Mouse (Mus musculus) limb, embryonic 14.5 days (tissue): ENCODE data around the gene Coq10a. TPM values are rescaled to one million over a fixed set of nuclear protein-coding genes. Genes with fewer than 3 reads are reported as not detected.

Experiments
- ATAC-seq: fragments of 200-750 bp; cut with Nextera tagmentation; 2 replicates; pipeline ENCODE4 v1.8.0; 2017; ENCODE audit warnings: low read depth, moderate number of reproducible peaks, moderate TSS enrichment; ENCODE audit not compliant: low FRiP score
- DNase-seq: peaks from one replicate; pipeline ENCODE4 v3.0.0-alpha.2; 2015; ENCODE audit warnings: low spot score
- H3K27ac ChIP-seq: fragments of 300-500 bp; sonication (generic); replicated peaks from 2 replicates; pipeline ENCODE4 v1.5.1; 2014; ENCODE audit warnings: low read depth, mild to moderate bottlenecking, low read length, moderate library complexity, mixed read lengths
- H3K27me3 ChIP-seq: fragments of 300-500 bp; sonication (generic); 2 replicates; pipeline ENCODE4 v1.6.1; 2014; ENCODE audit warnings: low read length, mixed read lengths; ENCODE audit not compliant: control insufficient read depth, insufficient read depth
- H3K36me3 ChIP-seq: fragments of 300-500 bp; sonication (generic); 2 replicates; pipeline ENCODE4 v1.6.1; 2014; ENCODE audit warnings: mild to moderate bottlenecking, low read length, moderate library complexity, mixed read lengths; ENCODE audit not compliant: control insufficient read depth, insufficient read depth
- H3K4me1 ChIP-seq: fragments of 300-500 bp; sonication (generic); 2 replicates; pipeline ENCODE4 v1.6.1; 2014; ENCODE audit warnings: antibody characterized with exemption, low read length, mixed read lengths; ENCODE audit not compliant: control insufficient read depth, insufficient read depth
- H3K4me2 ChIP-seq: fragments of 300-500 bp; sonication (generic); replicated peaks from 2 replicates; pipeline ENCODE4 v1.6.1; 2014; ENCODE audit warnings: low read depth, mild to moderate bottlenecking, low read length, moderate library complexity; ENCODE audit not compliant: severe bottlenecking
- H3K4me3 ChIP-seq: fragments of 300-500 bp; sonication (generic); replicated peaks from 2 replicates; pipeline ENCODE4 v1.5.1; 2014; ENCODE audit warnings: low read length
- H3K9ac ChIP-seq: fragments of 300-500 bp; sonication (generic); 2 replicates; pipeline ENCODE4 v1.6.1; 2014; ENCODE audit warnings: mild to moderate bottlenecking, low read depth, low read length, moderate library complexity; ENCODE audit not compliant: severe bottlenecking
- H3K9me3 ChIP-seq: fragments of 300-500 bp; sonication (generic); 2 replicates; pipeline ENCODE4 v1.6.1; 2016; ENCODE audit warnings: low read length; ENCODE audit not compliant: control insufficient read depth
- POLR2A ChIP-seq: fragments of 200-500 bp; IDR thresholded peaks from 2 replicates; pipeline ENCODE4 v1.8.0; 2012; ENCODE audit warnings: inconsistent platforms, mild to moderate bottlenecking, moderate library complexity, borderline replicate concordance; ENCODE audit not compliant: insufficient read depth, insufficient read length; ENCODE audit errors: extremely low read depth
- WGBS: fragments of 180-500 bp; shearing (Covaris S2); extraction: QIAGEN DNeasy Blood & Tissue Kit; methylation state at CpG from one replicate; pipeline ENCODE4 v1.1.7; 2014; 5-methylcytosine and 5-hydroxymethylcytosine counted together
- polyA plus RNA-seq, 2 experiments: library from polyadenylated mRNA; depleted of rRNA in 1 of 2; stranded (reverse) in 1 of 2; unstranded in 1 of 2; fragments of >200 nt; fragmentation: Nextera tagmentation in 1 of 2; extraction: Ambion mirVana in 1 of 2; gene quantifications; 2 replicates each; pipeline versions ENCODE4 v1.2.1 to v1.2.3; 2012 to 2014

The Coq10a gene
- polyA plus RNA-seq (2012; rRNA removed) (38.9 and 43.5 TPM in 2 replicates), polyA plus RNA-seq (2014; fragmentation: Nextera tagmentation; extraction: Ambion mirVana) (19.4 and 21.5 TPM in 2 replicates)

- Histone ChIP-seq H3K9ac (peak within 1 kb of the TSS; percentile 77), H3K4me2 (peak within 1 kb of the TSS; percentile 77), H3K9me3 (no peaks in the 10 kb centered on the region), H3K4me3 (peak within 1 kb of the TSS; percentile 66), H3K27me3 (no peaks in the 10 kb centered on the region), H3K36me3 (peaks cover 15% of the 10 kb centered on the region), H3K27ac (peak within 1 kb of the TSS; percentile 91), H3K4me1 (peaks cover 4% of the 10 kb centered on the region)
- DNase-seq (peak; percentile 83), ATAC-seq (peak; percentile 93)
- WGBS = under 1% methylated on average over 40 of the region's 87 CpGs
- 0 out of 2 replicates have a peak, but pooled peaks have one; percentile 62 for TF ChIP-seq POLR2A
Measured at GRCm38 (mm10) chr10:128368402-128369217, at the start of gene Coq10a. Coq10a (minus strand) TSS chr10:128368997.

GRCm38 (mm10) chr10:128414848-128415247 lies 46.1 kb upstream of the Coq10a start:
- no peak for DNase-seq
- no peak overlapping the region for H3K9ac ChIP-seq
- TF ChIP-seq POLR2A = no peak
- H3K27me3 ChIP-seq = no peaks in the 10 kb centered on the region
- peaks cover 20% of the 10 kb centered on the region for H3K4me1 ChIP-seq
- H3K36me3 ChIP-seq = peaks cover 61% of the 10 kb centered on the region
- 92% methylated on average over 5 of the region's 5 CpGs for WGBS
- no peak overlapping the region for H3K4me2 ChIP-seq
- no peak overlapping the region for H3K4me3 ChIP-seq
- H3K27ac ChIP-seq = no peak overlapping the region
- no peaks in the 10 kb centered on the region for H3K9me3 ChIP-seq
- ATAC-seq = no peak

GRCm38 (mm10) chr10:128413076-128413475 lies 44.3 kb upstream of the Coq10a start:
- TF ChIP-seq POLR2A = no peak
- Histone ChIP-seq H3K9me3 (no peaks in the 10 kb centered on the region), H3K9ac (no peak overlapping the region), H3K36me3 (peaks cover 47% of the 10 kb centered on the region), H3K4me1 (peaks cover 24% of the 10 kb centered on the region), H3K27ac (no peak overlapping the region), H3K4me2 (peak overlapping the region; percentile 97), H3K4me3 (peak overlapping the region; percentile 72; the same call in 1 of the 2 replicates), H3K27me3 (no peaks in the 10 kb centered on the region)
- DNase-seq (no peak), ATAC-seq (no peak)
- WGBS = 56% methylated on average over 1 of the region's 1 CpGs

DNA sequence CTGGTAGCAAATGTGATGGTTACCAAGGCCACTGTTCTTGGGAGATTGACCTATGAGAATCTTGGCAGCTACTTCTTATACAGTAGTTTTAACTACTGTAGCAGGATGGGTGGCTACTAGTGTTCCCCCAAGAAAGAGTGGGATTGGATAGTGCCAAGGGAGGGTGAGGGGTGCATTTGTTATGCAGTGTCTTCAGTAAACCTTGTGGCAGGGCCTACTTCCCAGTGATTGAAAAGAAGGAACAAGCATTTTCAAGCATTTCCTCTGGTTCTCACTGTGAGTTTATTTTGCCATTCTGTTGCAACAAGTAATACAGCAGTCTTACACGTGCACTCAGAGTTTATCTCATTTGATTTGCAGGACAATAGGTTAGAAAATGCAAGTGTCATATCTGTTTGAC lies 43.8 kb upstream of the Coq10a start:
- TF ChIP-seq POLR2A = no peak
- H3K27me3 ChIP-seq = no peaks in the 10 kb centered on the region
- H3K4me1 ChIP-seq = peaks cover 24% of the 10 kb centered on the region
- H3K4me3 ChIP-seq = peak overlapping the region; percentile 72
- H3K9ac ChIP-seq = peak overlapping the region; percentile 70
- H3K4me2 ChIP-seq = peak overlapping the region; percentile 97
- WGBS = 46% methylated on average over 1 of the region's 1 CpGs
- no peak for DNase-seq
- no peak for ATAC-seq
- peak overlapping the region; percentile 89 for H3K27ac ChIP-seq
- H3K9me3 ChIP-seq = no peaks in the 10 kb centered on the region
- H3K36me3 ChIP-seq = peaks cover 45% of the 10 kb centered on the region

DNA sequence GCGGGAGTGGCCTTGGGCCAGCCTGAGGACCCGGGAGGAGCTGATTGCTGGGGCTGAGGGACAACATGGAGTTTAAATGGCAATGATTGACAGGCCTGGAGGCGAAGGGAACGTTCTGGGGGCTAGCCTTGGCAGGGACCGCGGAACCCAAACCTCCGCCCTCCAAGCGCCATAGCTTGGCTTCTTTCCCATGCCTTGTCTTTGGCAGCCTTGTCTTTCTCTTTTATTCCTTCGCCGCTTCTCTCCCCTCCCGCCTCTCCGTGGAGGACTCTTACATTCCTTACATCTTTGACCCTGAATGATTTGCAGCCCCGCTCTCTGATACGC lies 43.2 kb upstream of the Coq10a start:
- H3K27me3 ChIP-seq = no peaks in the 10 kb centered on the region
- H3K4me1 ChIP-seq = peaks cover 24% of the 10 kb centered on the region
- DNase-seq (peak; percentile 58), ATAC-seq (no peak)
- H3K27ac ChIP-seq = peak overlapping the region; percentile 89
- H3K4me2 ChIP-seq = peak overlapping the region; percentile 97
- H3K9ac ChIP-seq = peak overlapping the region; percentile 70
- H3K4me3 ChIP-seq = peak overlapping the region; percentile 72
- peaks cover 39% of the 10 kb centered on the region for H3K36me3 ChIP-seq
- no peaks in the 10 kb centered on the region for H3K9me3 ChIP-seq
- TF ChIP-seq POLR2A = no peak
- 2% methylated on average over 14 of the region's 14 CpGs for WGBS
